Mouse (Mus musculus) heart, adult 18-20 months (tissue): ENCODE data around the gene Ptpre. TPM values are rescaled to one million over a fixed set of nuclear protein-coding genes. Genes with fewer than 3 reads are reported as not detected.
"Not testable (repeated sequence)": the region's sequence is repeated elsewhere in the genome, so short reads cannot be mapped to it uniquely, and the experiment has no call there.

Experiments
- DNase-seq, 2 experiments: peaks; one replicate each; pipeline ENCODE4 v3.0.0; 2021 to 2022; ENCODE audit warnings: mixed read lengths in 1 of 2
- total RNA-seq, 2 experiments: library from RNA; stranded (reverse); gene quantifications; 2 replicates each; pipeline ENCODE4 v1.2.3; 2021

Ptpre gene
- total RNA-seq, 2 experiments from 2014 or later = 2.2 to 2.9 TPM

- no peak for DNase-seq
These were observed 68.5 kb downstream of the Ptpre start for GRCm38 (mm10) chr7:135605804-135606072.

GRCm38 (mm10) chr7:135608208-135608607, 70.9 kb downstream of the Ptpre start:
- DNase-seq = peak in 1 of 2 experiments; percentile 78

- DNase-seq = no peak
These were observed 71.7 kb downstream of the Ptpre start for GRCm38 (mm10) chr7:135609028-135609427.

- peak in 1 of 2 experiments; percentile 39 for DNase-seq
These were observed 72.4 kb downstream of the Ptpre start for GRCm38 (mm10) chr7:135609655-135610054.

- no peak for DNase-seq
These were observed 75.0 kb downstream of the Ptpre start for GRCm38 (mm10) chr7:135612276-135612675.

GRCm38 (mm10) chr7:135612801-135613200, 75.5 kb downstream of the Ptpre start:
- no peak for DNase-seq

GRCm38 (mm10) chr7:135613380-135613779, 76.1 kb downstream of the Ptpre start:
- no peak for DNase-seq

GRCm38 (mm10) chr7:135614892-135615291, 77.6 kb downstream of the Ptpre start:
- DNase-seq = no peak

- DNase-seq = not testable (repeated sequence)
These were observed 79.2 kb downstream of the Ptpre start for GRCm38 (mm10) chr7:135616479-135616878.

- DNase-seq = no peak
These were observed 80.5 kb downstream of the Ptpre start for GRCm38 (mm10) chr7:135617776-135618175.

GRCm38 (mm10) chr7:135621649-135622048, 84.4 kb downstream of the Ptpre start:
- no peak for DNase-seq

GRCm38 (mm10) chr7:135622241-135622640, 85.0 kb downstream of the Ptpre start:
- no peak for DNase-seq

GRCm38 (mm10) chr7:135624854-135625253, 87.6 kb downstream of the Ptpre start:
- DNase-seq = no peak

- DNase-seq = no peak
These were observed 91.1 kb downstream of the Ptpre start for GRCm38 (mm10) chr7:135628363-135628762.

GRCm38 (mm10) chr7:135629019-135629418, 91.7 kb downstream of the Ptpre start:
- DNase-seq = no peak

- DNase-seq = peak; percentile 76 to 91
These were observed 94.7 kb downstream of the Ptpre start for GRCm38 (mm10) chr7:135631776-135632552.

- DNase-seq = no peak
These were observed 95.5 kb downstream of the Ptpre start for GRCm38 (mm10) chr7:135632716-135633258.

GRCm38 (mm10) chr7:135634851-135635624, 97.8 kb downstream of the Ptpre start:
- no peak for DNase-seq

- DNase-seq = no peak
These were observed 100.2 kb downstream of the Ptpre start for GRCm38 (mm10) chr7:135637406-135637980.

GRCm38 (mm10) chr7:135639361-135639760, 102.1 kb downstream of the Ptpre start:
- no peak for DNase-seq

- peak; percentile 34 to 50 for DNase-seq
These were observed 104.6 kb downstream of the Ptpre start for GRCm38 (mm10) chr7:135641698-135642507.

GRCm38 (mm10) chr7:135644452-135644851, 107.2 kb downstream of the Ptpre start:
- no peak for DNase-seq
